Mouse (Mus musculus): ENCODE results near the gene Fam198b.

Gene Fam198b

GRCm38 (mm10) chr3:79983961-79984419 is 99.7 kb downstream of the Fam198b start:
- DNase-seq (ENCODE audit: low spot score) = no peak

- peak; percentile 6 for DNase-seq (ENCODE audit: low spot score)
Measured at GRCm38 (mm10) chr3:79984542-79984941, 100.2 kb downstream of the Fam198b start.

- DNase-seq (ENCODE audit: low spot score) = no peak
Measured at GRCm38 (mm10) chr3:79989250-79989649, 104.9 kb downstream of the Fam198b start.

GRCm38 (mm10) chr3:79989911-79990310 is 105.6 kb downstream of the Fam198b start:
- no peak for DNase-seq (ENCODE audit: low spot score)

GRCm38 (mm10) chr3:79990480-79990879 is 106.1 kb downstream of the Fam198b start:
- DNase-seq (ENCODE audit: low spot score) = no peak

GRCm38 (mm10) chr3:79994029-79994539 is 109.8 kb downstream of the Fam198b start:
- DNase-seq (ENCODE audit: low spot score) = no peak

GRCm38 (mm10) chr3:79995726-79996125 is 111.4 kb downstream of the Fam198b start:
- DNase-seq (ENCODE audit: low spot score) = no peak
